Mouse (Mus musculus) A20 (cell line): ENCODE results near the gene Neurl4.

ENCODE experiments used
- DNase-seq: peaks from one replicate; pipeline ENCODE4 v3.0.0-alpha.2; 2011; ENCODE audit warnings: low read depth, low spot score

Neurl4 gene

DNA sequence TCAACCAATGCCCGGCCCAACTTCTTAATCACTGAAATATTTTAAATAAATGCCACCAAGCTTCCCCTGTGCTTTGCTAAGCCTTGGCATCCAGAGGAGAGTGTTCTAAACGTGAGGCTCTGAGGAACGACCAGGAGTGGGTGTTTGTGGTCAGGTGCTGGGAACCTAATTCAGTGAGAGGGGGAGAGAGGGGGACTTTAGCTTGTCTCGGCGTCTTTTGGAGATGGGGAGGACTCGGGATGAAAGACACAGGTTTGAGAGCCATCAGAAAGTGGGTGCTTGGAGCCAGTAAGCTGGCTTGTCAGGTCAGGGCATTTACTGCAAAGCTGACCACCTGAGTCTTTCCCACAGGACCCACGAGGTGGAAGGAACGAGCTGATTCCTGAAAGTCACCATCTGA, 30.9 kb downstream of the Neurl4 start:
- DNase-seq = no peak

DNA sequence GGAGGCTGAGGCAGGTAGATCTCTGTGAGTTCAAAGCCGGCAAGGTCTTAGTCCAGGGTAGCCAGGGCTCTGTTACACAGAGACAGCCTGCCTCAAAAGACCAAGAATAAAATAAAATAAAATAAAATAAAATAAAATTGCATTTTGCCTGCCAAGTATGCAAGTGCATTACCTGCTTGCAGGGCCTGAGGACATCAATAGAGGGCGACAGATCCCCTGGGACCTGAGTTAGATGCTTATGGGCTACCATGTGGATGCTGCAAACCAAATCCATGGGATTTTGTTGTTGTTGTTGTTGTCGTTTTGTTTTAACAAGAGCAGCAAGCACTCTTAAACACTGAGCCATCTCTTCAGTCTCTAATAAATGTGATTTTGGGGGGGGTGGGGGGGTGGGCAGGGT, 31.4 kb downstream of the Neurl4 start:
- peak; percentile 35 for DNase-seq

DNA sequence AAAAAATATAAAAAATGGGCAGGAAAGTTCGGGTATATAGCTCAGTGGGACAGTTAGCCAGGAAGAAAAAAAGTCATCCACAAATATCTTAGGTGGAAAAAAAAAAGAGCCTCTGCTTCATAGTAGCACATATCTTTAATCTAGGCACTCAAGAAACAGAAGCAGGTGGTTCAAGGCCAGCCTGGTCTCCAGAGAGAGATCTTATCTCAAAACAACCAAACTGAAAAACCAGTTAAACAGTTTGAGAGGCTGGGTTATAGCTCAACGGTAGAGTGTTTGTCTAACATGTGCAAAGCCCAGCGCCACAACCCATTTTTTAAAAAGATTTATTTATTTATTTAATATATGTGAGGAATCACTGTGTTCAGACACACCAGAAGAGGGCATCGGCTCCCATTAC, 32.2 kb downstream of the Neurl4 start:
- no peak for DNase-seq

DNA sequence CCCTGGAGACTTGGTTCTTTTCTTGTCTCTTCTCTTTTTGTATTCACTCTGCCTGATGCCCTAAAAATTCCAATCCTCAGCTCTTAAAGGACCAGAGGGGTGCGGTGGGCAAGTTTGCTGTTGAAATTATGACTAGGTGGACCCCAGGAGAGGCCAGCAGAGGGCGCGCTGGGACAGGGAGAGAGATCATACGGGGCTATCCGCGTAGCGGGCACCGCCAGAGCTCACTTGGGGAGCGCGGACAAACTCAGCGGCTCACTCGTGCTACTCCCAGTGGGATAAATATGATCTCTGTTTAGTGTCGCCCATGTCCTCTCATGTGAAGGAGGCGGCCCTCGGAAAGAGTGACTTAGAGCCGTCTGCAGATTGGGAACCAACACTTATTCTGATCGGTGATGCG, 33.3 kb downstream of the Neurl4 start:
- peak; percentile 90 for DNase-seq

DNA sequence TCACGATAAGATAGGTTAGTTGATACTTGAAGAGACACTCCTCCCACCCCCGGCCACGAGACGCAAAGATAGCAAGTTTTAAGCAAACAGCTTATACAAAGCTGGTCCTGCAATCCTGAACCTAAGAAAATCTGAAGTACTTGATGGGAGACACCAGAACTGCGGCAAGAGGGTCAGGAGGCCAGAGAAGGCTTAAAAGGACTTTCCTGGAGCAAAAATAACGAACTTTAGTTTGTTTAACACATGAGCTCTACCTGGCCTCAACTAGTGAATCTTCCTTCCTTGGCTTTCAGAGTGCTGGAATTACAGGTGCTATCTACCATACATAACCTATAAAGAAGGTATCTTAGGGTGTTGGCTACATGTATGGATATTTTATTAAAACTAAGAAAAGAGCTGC, 33.8 kb downstream of the Neurl4 start:
- no peak for DNase-seq

DNA sequence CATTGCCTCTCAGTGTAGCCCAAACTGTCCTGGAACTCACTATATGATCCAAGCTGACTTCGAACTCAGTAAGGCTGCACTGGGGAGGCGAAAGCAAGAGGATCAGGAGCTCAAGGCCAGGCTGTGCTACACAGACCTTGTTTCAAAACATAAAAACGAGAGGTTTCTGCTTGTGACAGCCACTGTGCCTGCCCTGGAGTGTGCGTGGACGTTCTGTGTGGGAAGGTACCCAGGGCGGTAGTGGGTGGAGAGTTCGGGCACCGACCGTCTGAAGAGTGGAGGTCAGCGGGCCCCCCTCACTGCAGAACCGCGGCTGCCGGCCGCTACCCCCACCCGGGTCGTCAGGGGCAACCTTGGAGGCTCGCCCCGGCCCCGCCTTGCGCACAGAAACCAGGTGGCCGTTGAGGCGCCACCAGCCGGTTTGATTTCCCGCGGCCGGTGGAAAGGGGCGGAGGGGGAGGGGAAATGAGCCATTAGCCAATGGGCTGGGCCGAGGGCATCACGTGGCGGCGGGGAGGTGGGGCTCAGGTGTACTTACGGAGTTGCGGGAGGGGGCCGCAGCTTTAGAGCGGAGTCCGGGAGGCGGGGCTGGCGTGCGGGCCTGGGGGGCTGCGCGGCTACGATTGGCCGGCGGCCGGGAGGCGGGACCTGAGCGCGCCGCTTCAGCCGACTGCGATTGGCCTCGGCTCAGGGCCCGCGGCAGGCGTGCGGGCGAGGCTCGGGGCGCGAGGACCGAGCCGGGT, 34.4 kb downstream of the Neurl4 start, which contains the start of gene Ybx2:
Ybx2 (plus strand) TSS at position 660 of the 743 bp plus-strand sequence.
- DNase-seq = peak; percentile 94

DNA sequence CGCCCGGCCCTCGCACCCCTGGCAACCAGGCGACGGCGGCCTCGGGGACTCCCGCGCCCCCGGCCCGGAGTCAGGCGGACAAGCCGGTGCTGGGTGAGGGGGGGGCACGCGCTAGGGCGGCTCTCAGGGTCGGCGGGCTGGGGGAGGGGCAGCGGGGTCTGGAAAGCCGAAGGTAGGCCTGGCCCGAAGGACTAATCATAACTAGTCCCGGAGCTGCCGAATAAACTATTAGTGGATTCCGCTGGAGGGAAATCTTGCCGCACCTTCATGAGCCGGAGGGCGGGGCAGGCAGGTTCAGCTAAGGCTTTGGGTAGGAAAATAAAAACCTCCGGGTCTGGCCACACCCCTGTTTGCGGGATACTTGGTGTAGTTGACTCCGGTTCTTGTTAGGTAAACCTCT, 35.3 kb downstream of the Neurl4 start:
- DNase-seq = no peak

DNA sequence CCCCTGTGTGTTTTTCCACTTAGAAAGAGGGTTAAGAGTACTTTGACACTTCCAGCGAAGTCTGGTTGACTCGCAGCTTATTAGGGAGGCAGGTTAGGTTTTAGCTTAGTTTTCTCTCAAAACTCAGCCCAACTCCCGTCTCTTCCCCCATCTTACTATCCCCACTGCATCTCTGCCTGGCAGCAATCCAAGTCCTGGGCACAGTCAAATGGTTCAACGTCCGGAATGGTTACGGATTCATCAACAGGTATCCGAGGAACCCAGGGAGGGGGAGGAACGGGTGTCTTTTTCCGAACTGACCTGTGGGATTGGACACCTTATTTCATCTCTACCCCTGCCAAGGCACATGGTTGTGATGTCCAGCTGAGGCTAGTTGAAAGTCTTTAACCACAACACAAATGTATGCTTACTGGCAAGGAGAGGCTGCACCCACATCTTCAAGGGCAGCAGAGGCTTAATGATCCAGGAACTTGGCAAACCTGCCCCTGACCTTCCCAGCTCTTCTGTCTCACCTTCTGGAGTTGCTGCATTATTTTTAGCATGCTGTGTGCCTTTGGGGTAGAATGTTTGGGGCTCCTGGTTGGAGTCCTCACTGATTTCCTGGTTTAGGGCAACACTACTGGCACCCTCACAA, 36.0 kb downstream of the Neurl4 start:
- no peak for DNase-seq

DNA sequence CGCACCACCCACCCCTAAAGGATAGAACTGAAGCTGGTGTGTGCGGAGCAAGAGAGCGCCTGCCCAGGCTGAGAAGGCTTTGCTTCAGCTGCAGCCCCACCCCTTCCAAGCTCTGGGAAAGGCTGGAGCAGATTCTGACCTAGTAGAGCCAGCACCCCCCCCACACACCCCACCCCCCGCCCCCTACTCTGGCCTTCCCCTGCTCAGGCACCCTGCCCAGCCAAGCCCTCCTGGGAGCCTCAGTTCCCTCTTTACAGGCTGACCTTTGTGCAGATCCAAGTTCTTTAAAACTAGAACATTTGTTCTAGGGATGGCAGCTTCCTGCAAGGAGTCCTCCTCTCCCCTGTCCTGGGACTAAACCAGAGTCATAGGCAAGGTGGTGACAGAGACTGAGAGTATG, 36.5 kb downstream of the Neurl4 start:
- no peak for DNase-seq

DNA sequence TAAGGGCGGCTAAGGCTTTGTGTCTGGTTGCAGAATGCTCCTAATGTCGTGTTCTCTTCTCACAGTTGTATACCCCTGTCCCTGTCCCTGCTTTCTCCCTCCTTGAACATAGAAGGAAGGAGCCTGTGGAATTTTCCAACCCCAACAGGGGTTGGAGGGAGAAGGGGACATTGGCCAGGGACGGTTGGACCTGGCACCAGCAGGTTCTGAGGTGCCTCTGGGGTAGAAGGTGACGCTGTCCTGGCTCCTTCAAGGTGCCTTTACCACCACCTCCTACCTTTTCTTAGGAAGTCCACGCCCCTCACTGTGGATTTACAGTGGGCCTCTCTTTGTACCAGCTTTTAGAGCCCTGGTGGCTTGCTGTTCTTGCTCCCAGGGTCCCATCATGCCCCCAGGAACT, 37.0 kb downstream of the Neurl4 start:
- no peak for DNase-seq

DNA sequence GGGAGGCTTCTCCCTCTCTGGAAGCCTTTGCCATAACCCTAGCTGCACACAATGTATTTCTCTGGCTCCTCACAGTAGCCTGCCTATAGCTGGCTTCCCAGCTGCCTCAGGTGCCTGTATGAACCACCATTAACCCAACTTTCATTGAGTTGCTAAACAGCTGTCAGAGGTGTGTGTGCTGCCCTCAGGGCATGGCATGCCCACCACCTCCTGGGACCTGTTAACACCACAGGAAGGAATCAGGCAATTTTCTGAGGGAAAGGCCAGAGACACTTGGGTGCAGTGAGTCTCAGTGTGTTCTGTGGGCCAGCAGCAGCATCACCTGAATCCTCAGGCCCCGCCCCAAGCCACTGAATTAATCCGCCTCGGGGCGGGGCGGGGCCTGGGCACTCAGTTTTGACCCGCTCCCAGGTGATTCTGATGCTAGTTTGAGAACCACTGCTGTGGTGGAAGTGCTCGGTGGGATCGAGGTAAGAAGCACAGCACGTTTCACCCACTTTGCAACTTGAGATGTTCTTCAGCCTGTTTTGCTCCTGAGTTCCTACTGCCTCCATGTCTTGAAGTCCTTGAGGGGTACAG, 37.6 kb downstream of the Neurl4 start:
- no peak for DNase-seq

DNA sequence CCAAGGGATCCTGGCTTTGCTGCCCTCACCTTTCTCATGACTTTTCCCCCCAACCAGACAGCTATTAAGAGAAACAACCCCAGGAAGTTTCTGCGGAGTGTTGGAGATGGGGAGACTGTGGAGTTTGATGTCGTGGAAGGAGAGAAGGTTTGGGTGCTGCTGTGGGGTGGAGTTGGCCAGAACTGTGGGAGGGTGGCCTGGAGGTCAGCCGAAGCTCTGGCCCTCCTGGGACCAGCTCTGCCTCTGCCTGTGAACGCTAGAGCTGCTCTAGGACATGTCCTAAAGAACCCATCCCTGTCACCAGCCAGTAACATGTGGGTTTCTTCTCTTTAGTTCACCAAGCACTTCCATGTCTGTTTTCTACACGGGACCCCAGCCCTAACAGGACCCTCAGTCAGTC, 38.3 kb downstream of the Neurl4 start:
- DNase-seq = no peak

DNA sequence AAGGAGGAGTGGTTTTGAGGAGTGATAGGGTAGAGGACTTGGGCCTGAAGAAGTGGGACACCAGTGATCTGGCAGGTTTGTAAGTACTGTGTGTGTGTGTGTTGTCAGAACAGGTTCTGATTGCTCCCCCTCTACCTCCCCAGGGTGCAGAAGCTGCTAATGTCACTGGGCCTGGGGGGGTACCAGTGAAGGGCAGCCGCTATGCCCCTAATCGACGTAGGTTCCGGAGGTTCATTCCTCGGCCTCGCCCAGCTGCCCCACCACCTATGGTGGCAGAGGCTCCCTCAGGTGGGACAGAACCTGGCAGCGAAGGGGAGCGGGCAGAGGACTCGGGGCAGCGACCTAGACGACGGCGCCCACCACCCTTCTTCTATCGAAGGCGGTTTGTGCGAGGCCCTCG, 38.9 kb downstream of the Neurl4 start:
- DNase-seq = no peak

DNA sequence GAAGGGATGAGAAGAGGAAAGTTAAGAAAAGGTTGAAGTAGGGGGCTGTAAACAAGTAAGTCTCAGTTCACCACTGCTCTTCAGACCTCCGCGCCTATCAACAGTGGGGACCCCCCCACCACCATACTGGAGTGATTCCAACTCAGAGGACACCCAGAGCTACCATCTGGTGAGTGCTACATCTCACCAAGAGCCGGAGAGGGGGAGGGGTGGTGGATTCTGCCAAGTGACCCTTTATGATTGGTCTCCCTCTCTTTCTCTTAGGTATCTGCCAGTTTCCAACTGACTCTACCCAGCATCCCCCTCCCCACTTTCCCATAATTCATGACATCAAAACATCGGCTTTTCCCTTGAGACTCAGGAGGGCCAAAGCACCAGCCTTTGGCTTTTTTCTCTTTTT, 40.1 kb downstream of the Neurl4 start:
- DNase-seq = no peak

DNA sequence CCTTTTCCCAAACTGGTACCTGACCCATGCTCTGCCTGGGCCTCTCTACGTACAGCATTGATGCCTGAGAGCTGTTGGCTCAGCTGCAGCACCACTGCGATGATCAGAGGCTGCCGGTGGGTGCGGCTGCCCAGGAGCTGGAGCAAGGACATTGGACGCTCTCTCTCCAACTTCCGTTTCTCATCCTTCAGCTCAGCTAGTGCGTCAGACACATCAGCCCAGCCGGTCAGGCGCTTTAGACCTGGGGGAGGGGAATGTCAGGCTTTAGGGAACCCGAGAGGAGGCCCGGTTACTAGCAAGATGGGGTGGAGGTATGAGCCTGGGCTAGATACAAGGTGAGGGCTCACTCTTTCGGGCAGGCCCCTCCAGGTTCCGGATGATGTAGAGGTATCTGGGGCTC, 44.3 kb downstream of the Neurl4 start:
- no peak for DNase-seq

DNA sequence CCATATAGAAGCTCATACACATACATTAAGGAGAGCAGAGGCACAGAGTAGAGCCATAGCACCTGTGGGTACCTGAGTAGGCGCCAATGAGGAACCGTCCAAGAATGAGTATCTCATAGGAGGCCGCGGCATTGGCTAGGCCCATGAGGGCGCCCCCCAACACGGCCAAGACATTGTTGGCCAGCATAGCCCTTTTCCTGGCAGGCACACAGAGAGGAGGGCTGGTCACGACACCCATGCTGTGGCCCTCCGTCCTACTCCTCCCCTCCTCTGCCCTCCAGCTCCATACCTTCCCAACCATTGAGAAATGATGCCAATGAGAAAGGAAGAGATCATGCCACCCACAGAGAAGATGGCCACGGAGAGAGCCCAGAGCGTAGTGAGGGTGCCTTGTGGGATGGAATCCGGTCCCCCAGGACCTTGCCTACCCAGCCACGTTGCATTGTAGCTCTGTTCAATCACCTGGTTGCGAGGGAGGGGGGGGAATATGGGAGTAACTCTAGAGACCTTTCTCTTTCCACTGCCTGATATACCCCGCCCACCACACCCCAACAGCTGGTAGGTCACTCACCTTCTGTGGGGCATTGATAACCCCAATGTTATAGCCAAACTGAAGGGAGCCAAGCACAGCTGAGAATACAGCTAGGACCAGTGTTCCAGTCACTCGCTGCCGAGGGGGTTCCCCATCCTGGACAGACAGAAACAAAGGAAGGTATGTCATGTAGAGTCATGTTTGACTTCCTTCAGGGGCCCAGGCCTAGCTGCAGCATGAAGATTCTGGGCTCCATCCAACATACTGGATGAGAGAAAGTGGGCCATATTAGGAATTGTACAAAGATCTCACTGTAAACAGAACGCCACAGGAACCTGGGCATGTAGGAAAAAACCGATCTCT, 45.4 kb downstream of the Neurl4 start:
- no peak for DNase-seq

DNA sequence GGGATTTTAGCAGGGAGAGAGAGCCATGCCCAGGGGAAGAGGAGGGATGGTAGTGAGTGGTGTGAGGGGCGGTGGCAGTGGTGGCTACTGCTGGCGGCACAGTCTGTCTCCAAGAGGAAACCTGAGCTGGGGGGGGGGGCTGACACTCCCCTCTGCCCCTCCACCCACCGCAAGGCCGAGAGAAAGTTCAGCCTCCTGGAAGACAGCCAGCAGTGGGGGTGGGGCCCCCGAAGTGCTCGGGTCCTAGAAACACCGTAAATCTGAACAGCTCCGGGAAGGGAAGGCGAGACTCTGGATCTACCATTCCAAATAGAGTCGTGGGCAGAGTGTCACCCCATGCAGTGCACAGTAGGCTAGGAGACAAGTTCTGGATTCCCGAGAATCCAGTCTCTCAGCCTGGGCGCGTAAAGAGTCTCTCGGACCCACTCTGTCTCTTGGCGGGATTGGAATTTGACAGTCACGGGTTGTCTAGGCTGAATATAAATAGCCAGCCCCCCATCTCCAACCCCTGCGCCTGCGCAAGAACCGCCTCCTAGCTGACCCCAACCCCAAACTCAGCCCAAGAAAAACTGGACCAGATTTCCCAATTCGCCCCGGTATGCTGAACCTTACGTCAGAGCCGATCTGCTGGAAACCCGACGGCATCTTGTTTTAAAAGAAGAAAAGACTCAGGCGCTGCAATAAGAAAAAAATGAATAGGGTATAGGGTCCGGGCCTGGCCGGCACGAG, 46.6 kb downstream of the Neurl4 start:
- no peak for DNase-seq

DNA sequence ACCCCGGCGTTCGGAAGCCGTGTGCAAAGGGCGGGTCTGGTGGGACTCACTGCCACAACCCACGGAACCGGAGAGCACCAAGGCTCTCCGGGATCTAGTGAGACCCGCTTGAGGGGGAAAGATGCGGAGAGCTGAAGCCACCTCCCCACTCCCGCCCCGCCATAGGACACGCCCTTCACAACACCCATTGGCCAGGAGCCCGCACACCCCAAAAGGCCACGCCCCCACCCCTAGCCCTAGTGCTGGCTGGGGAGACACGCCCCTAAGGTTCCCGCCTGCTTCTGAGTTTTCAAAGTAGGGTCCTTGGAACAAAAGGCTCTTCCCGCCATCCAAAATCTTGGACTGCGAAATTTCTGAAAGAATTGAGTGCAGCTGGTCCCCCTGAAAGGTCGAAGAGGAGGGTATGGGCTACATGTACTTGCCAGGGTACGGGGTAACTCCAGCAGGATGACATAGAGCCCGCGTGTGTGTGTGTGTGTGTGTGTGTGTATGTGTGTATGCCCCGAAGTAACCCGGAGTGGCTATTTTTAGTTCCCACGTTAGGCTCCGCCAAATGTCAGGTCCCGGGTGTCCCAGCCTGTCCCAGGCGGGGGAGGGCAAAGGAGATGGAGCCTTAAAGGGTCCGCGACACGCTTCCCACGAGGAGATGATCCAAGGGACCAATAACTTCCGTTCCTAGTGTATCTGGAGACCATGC, 47.3 kb downstream of the Neurl4 start, which contains the start of gene Slc2a4:
Slc2a4 (minus strand) TSS at position 123 of the 697 bp plus-strand sequence.
- DNase-seq = peak; percentile 90

DNA sequence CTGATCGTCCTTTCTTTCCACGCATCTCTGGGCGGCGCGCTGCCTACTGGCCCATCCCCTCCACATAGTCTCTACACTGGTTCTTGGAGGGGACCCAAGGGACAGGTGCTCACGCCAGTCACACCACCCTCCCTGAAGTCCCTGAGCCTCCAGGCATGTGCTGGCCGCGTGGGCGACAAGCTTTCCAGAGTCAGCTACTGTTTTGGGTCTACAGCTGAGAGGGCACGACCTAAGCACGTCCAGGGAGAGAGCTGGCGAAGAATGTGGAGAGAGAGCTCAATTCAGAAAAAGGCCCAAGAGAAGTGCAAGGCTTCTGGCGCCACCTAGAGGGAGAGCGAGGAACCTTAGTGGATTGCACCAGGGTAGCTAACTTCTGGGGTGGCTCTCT, 47.9 kb downstream of the Neurl4 start:
- peak; percentile 87 for DNase-seq

DNA sequence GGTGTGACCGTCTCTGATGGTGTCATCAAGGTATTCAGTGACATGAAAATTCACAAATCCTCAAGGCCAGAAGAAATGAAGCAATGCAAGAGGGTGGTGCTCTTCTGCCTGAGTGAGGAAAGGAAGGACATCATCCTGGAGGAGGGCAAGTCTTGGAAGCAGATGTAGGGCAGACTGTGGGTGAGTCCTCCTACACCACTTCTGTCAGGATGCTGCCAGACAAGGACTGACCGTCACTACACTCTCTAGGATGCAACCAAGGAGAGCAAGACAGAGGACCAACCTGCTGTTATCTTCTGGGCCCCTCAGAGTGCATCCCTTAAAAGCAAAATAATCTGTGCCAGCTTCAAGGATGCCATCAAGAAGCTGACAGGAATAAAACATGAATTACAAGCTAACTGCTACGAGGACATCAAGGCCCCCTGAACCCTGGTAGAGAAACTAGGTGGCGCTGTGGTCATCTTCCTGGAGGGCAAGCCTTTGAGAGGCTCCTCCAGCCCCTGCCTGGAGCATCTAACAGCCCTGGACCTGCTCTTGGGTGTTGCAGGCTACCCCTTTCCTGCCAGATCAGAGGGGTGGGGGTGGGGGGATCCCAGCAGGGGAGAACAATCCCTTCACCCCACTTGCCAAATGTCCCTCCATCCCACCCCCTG, 50.1 kb downstream of the Neurl4 start:
- peak; percentile 48 for DNase-seq
